Mouse (Mus musculus): ENCODE results near the gene Dcaf15. TPM values are rescaled to one million over a fixed set of nuclear protein-coding genes. Genes with fewer than 3 reads are reported as not detected.

Gene Dcaf15
- polyA plus RNA-seq, 1 experiment from 2014 or later = 4.4 TPM

GRCm38 (mm10) chr8:84070667-84071066, 33.9 kb downstream of the Dcaf15 start:
- no peak for TF ChIP-seq EP300 (optimal IDR thresholded peaks at IDR 0.05)
- TF ChIP-seq CTCF (IDR thresholded peaks at IDR 0.05; ENCODE audit: low read depth) = no peak
- no peak overlapping the region for H3K9ac ChIP-seq (ENCODE audit: low read length)
- H3K9me3 ChIP-seq (ENCODE audit: control insufficient read depth, low read length) = no peaks in the 10 kb centered on the region
- peaks cover 8% of the 10 kb centered on the region; the same call in 1 of the 2 replicates for H3K4me1 ChIP-seq (replicated peaks; ENCODE audit: control insufficient read depth, insufficient read depth)
- 59% methylated on average over 2 of the region's 2 CpGs for WGBS
- H3K4me2 ChIP-seq (replicated peaks; ENCODE audit: low read depth) = no peak overlapping the region
- 0 out of 2 replicates have a peak overlapping the region, but pooled peaks have one; percentile 13 for H3K27ac ChIP-seq (replicated peaks)
- ATAC-seq (ENCODE audit: low FRiP score, low TSS enrichment) (no peak), DNase-seq (ENCODE audit: low spot score) (no peak)
- no peak overlapping the region for H3K4me3 ChIP-seq (ENCODE audit: low read depth, low read length)
- no peaks in the 10 kb centered on the region for H3K27me3 ChIP-seq (ENCODE audit: control insufficient read depth, insufficient read depth, low read length)
- no peaks in the 10 kb centered on the region for H3K36me3 ChIP-seq (ENCODE audit: control insufficient read depth, insufficient read depth, low read length)

- Histone ChIP-seq H3K4me2 (replicated peaks; ENCODE audit: low read depth) (no peak overlapping the region), H3K27ac (replicated peaks) (0 out of 2 replicates have a peak overlapping the region, but pooled peaks have one; percentile 13), H3K9ac (ENCODE audit: low read length) (no peak overlapping the region), H3K4me3 (ENCODE audit: low read depth, low read length) (no peak overlapping the region), H3K9me3 (ENCODE audit: control insufficient read depth, low read length) (no peaks in the 10 kb centered on the region), H3K4me1 (replicated peaks; ENCODE audit: control insufficient read depth, insufficient read depth) (peaks cover 8% of the 10 kb centered on the region; the same call in 1 of the 2 replicates), H3K36me3 (ENCODE audit: control insufficient read depth, insufficient read depth, low read length) (no peaks in the 10 kb centered on the region), H3K27me3 (ENCODE audit: control insufficient read depth, insufficient read depth, low read length) (no peaks in the 10 kb centered on the region)
- 80% methylated on average over 5 of the region's 5 CpGs for WGBS
- no peak for DNase-seq (ENCODE audit: low spot score)
- TF ChIP-seq EP300 (optimal IDR thresholded peaks at IDR 0.05) = no peak
- TF ChIP-seq CTCF (IDR thresholded peaks at IDR 0.05; ENCODE audit: low read depth) = no peak
- ATAC-seq (ENCODE audit: low FRiP score, low TSS enrichment) = no peak
Observed at GRCm38 (mm10) chr8:84070241-84070640, 34.3 kb downstream of the Dcaf15 start.

- ATAC-seq (ENCODE audit: low FRiP score, low TSS enrichment) (no peak), DNase-seq (ENCODE audit: low spot score) (no peak)
- Histone ChIP-seq H3K4me3 (ENCODE audit: low read depth, low read length) (no peak overlapping the region), H3K9me3 (ENCODE audit: control insufficient read depth, low read length) (no peaks in the 10 kb centered on the region), H3K27ac (replicated peaks) (peak overlapping the region; percentile 40; the same call in 1 of the 2 replicates), H3K27me3 (ENCODE audit: control insufficient read depth, insufficient read depth, low read length) (no peaks in the 10 kb centered on the region), H3K9ac (ENCODE audit: low read length) (no peak overlapping the region; the same call in 1 of the 2 replicates), H3K4me1 (replicated peaks; ENCODE audit: control insufficient read depth, insufficient read depth) (peaks cover 8% of the 10 kb centered on the region; the same call in 1 of the 2 replicates), H3K4me2 (replicated peaks; ENCODE audit: low read depth) (no peak overlapping the region), H3K36me3 (ENCODE audit: control insufficient read depth, insufficient read depth, low read length) (no peaks in the 10 kb centered on the region)
- WGBS = 56% methylated on average over 2 of the region's 2 CpGs
- TF ChIP-seq CTCF (IDR thresholded peaks at IDR 0.05; ENCODE audit: low read depth) = no peak
- TF ChIP-seq EP300 (optimal IDR thresholded peaks at IDR 0.05) = no peak
Observed at GRCm38 (mm10) chr8:84069750-84070149, 34.8 kb downstream of the Dcaf15 start.

GRCm38 (mm10) chr8:84069169-84069568, 35.4 kb downstream of the Dcaf15 start:
- Histone ChIP-seq H3K9ac (ENCODE audit: low read length) (peak overlapping the region; percentile 27; the same call in 1 of the 2 replicates), H3K27me3 (ENCODE audit: control insufficient read depth, insufficient read depth, low read length) (no peaks in the 10 kb centered on the region), H3K4me2 (replicated peaks; ENCODE audit: low read depth) (no peak overlapping the region), H3K9me3 (ENCODE audit: control insufficient read depth, low read length) (no peaks in the 10 kb centered on the region), H3K4me1 (replicated peaks; ENCODE audit: control insufficient read depth, insufficient read depth) (peaks cover 8% of the 10 kb centered on the region; the same call in 1 of the 2 replicates), H3K4me3 (ENCODE audit: low read depth, low read length) (no peak overlapping the region), H3K27ac (replicated peaks) (peak overlapping the region; percentile 40; the same call in 1 of the 2 replicates), H3K36me3 (ENCODE audit: control insufficient read depth, insufficient read depth, low read length) (no peaks in the 10 kb centered on the region)
- TF ChIP-seq EP300 (optimal IDR thresholded peaks at IDR 0.05) (no peak), CTCF (IDR thresholded peaks at IDR 0.05; ENCODE audit: low read depth) (no peak)
- 13% methylated on average over 1 of the region's 1 CpGs for WGBS
- no peak for ATAC-seq (ENCODE audit: low FRiP score, low TSS enrichment)
- no peak for DNase-seq (ENCODE audit: low spot score)

GRCm38 (mm10) chr8:84068316-84069035, 36.1 kb downstream of the Dcaf15 start:
- no peak overlapping the region for H3K4me3 ChIP-seq (ENCODE audit: low read depth, low read length)
- no peak for ATAC-seq (ENCODE audit: low FRiP score, low TSS enrichment)
- H3K4me2 ChIP-seq (replicated peaks; ENCODE audit: low read depth) = no peak overlapping the region
- H3K4me1 ChIP-seq (replicated peaks; ENCODE audit: control insufficient read depth, insufficient read depth) = peaks cover 8% of the 10 kb centered on the region; the same call in 1 of the 2 replicates
- H3K27ac ChIP-seq (replicated peaks) = peak overlapping the region; percentile 40; the same call in 1 of the 2 replicates
- H3K27me3 ChIP-seq (ENCODE audit: control insufficient read depth, insufficient read depth, low read length) = no peaks in the 10 kb centered on the region
- no peak overlapping the region for H3K9ac ChIP-seq (ENCODE audit: low read length)
- no peak for DNase-seq (ENCODE audit: low spot score)
- H3K9me3 ChIP-seq (ENCODE audit: control insufficient read depth, low read length) = no peaks in the 10 kb centered on the region
- no peaks in the 10 kb centered on the region for H3K36me3 ChIP-seq (ENCODE audit: control insufficient read depth, insufficient read depth, low read length)
- 59% methylated on average over 12 of the region's 12 CpGs for WGBS
- TF ChIP-seq EP300 (optimal IDR thresholded peaks at IDR 0.05) = no peak
- no peak for TF ChIP-seq CTCF (IDR thresholded peaks at IDR 0.05; ENCODE audit: low read depth)

- no peak for TF ChIP-seq CTCF (IDR thresholded peaks at IDR 0.05; ENCODE audit: low read depth)
- TF ChIP-seq EP300 (optimal IDR thresholded peaks at IDR 0.05) = no peak
- WGBS = 85% methylated on average over 7 of the region's 7 CpGs
- H3K27me3 ChIP-seq (ENCODE audit: control insufficient read depth, insufficient read depth, low read length) = no peaks in the 10 kb centered on the region
- H3K9ac ChIP-seq (ENCODE audit: low read length) = peak overlapping the region; percentile 23; the same call in 1 of the 2 replicates
- H3K27ac ChIP-seq (replicated peaks) = no peak overlapping the region
- DNase-seq (ENCODE audit: low spot score) = no peak
- H3K4me2 ChIP-seq (replicated peaks; ENCODE audit: low read depth) = peak overlapping the region; percentile 36
- H3K4me3 ChIP-seq (ENCODE audit: low read depth, low read length) = peak overlapping the region; percentile 84
- no peak for ATAC-seq (ENCODE audit: low FRiP score, low TSS enrichment)
- no peaks in the 10 kb centered on the region for H3K9me3 ChIP-seq (ENCODE audit: control insufficient read depth, low read length)
- peaks cover 8% of the 10 kb centered on the region; the same call in 1 of the 2 replicates for H3K4me1 ChIP-seq (replicated peaks; ENCODE audit: control insufficient read depth, insufficient read depth)
- no peaks in the 10 kb centered on the region for H3K36me3 ChIP-seq (ENCODE audit: control insufficient read depth, insufficient read depth, low read length)
Observed at GRCm38 (mm10) chr8:84067911-84068310, 36.7 kb downstream of the Dcaf15 start.

Data from stomach, postnatal 0 days (tissue).